Mouse (Mus musculus) heart, adult 2 months (tissue): Measurements from ENCODE around the gene Foxk2.

Source experiments
- CTCF ChIP-seq: fragments of 200-600 bp; IDR thresholded peaks from 2 replicates; pipeline ENCODE4 v1.8.1; 2022; ENCODE audit warnings: antibody characterized with exemption, mild to moderate bottlenecking, moderate library complexity
- EP300 ChIP-seq: fragments of 200-500 bp; IDR thresholded peaks from 2 replicates; pipeline ENCODE4 v1.6.1; 2011; ENCODE audit warnings: low read depth, low read length, control low read depth; ENCODE audit not compliant: insufficient read depth
- POLR2A ChIP-seq: fragments of 200-500 bp; IDR thresholded peaks from 2 replicates; pipeline ENCODE4 v1.6.1; 2011; ENCODE audit warnings: mild to moderate bottlenecking, low read depth, low read length, control low read depth; ENCODE audit not compliant: insufficient read depth

GRCm38 (mm10) chr11:121229018-121229439 is 30.8 kb upstream of the Foxk2 start, which contains the start of gene Cybc1:
- TF ChIP-seq CTCF = peak; percentile 53
- peak; percentile 74 for TF ChIP-seq POLR2A
- peak; percentile 67; the same call in 1 of the 2 replicates for TF ChIP-seq EP300
